ENCODE assay signal across 13 mouse cellular contexts in genomic region chr4:123670598-123670997, GRCm38 (mm10). TPM values are rescaled to one million over a fixed set of nuclear protein-coding genes. Genes with fewer than 3 reads are reported as not detected.
DNase-seq lines count a peak whose midpoint lies in the region; ATAC-seq lines count a peak whose summit lies in the region.
"Had no signal": no experiment of that assay in that cellular context is flagged by ENCODE, and none has a peak within 500 bp of the region (broad histone marks: within the 10 kb centered on the region; RNA-seq: fewer than 3 reads in every experiment).

No protein-coding gene starts in this region.

- ATAC-seq in hindbrain, embryonic 14.5 days (ENCODE audit: low FRiP score), result 0 out of 2 replicates have a peak, but pooled peaks have one; percentile 44
- peak; percentile 54 for ATAC-seq in neural tube, embryonic 13.5 days (ENCODE audit: low read depth)

- no peaks in the 10 kb centered on the region for H3K27me3 ChIP-seq in hindbrain, embryonic 14.5 days (ENCODE audit: control insufficient read depth, insufficient read depth, low read length)
- no peaks in the 10 kb centered on the region for H3K27me3 ChIP-seq in neural tube, embryonic 13.5 days

- peaks cover 26% of the 10 kb centered on the region for H3K36me3 ChIP-seq in hindbrain, embryonic 14.5 days (replicated peaks; ENCODE audit: control insufficient read depth, insufficient read depth)
- peaks cover 25% of the 10 kb centered on the region; the same call in 1 of the 2 replicates for H3K36me3 ChIP-seq in neural tube, embryonic 13.5 days
- H3K36me3 ChIP-seq: G1E had no signal

- 0 out of 2 replicates have a peak overlapping the region, but pooled peaks have one; percentile 16 for H3K27ac ChIP-seq in hindbrain, embryonic 14.5 days
- H3K27ac ChIP-seq in neural tube, embryonic 13.5 days (replicated peaks), result peak overlapping the region; percentile 33; the same call in 1 of the 2 replicates
- H3K27ac ChIP-seq: heart, adult 2 months; liver, embryonic 14.5 days had no signal

- peaks cover 26% of the 10 kb centered on the region for H3K4me1 ChIP-seq in hindbrain, embryonic 14.5 days (replicated peaks; ENCODE audit: control insufficient read depth, insufficient read depth, low read length)
- peaks cover 41% of the 10 kb centered on the region for H3K4me1 ChIP-seq in neural tube, embryonic 13.5 days (replicated peaks)

- no peaks in the 10 kb centered on the region for H3K9me3 ChIP-seq in hindbrain, embryonic 14.5 days (ENCODE audit: control insufficient read depth, low read length)
- no peaks in the 10 kb centered on the region for H3K9me3 ChIP-seq in neural tube, embryonic 13.5 days
- H3K9me3 ChIP-seq: G1E had no signal

- no peak overlapping the region for H3K4me2 ChIP-seq in hindbrain, embryonic 14.5 days (replicated peaks)
- H3K4me2 ChIP-seq in neural tube, embryonic 13.5 days, result no peak overlapping the region

- DNase-seq in left cerebral cortex, postnatal 4 days, result peak; percentile 43
- no peak for DNase-seq in left cerebral cortex, adult 9 months (ENCODE audit: low spot score in 2 of 2)
- DNase-seq in embryo, embryonic 11 days, result peak; percentile 44
- no peak for DNase-seq in hindbrain, embryonic 14.5 days (ENCODE audit: low spot score)
- no peak for DNase-seq in T-cell, adult 2 months (ENCODE audit: low spot score)
- DNase-seq in spleen, adult 18-20 months, result no peak
- DNase-seq: adrenal gland, postnatal 36 days; heart, adult 2 months; heart, postnatal 4 days; right cerebral cortex, postnatal 4 days had no signal

- no peak overlapping the region for H3K4me3 ChIP-seq in hindbrain, embryonic 14.5 days (replicated peaks; ENCODE audit: low read length)
- no peak overlapping the region for H3K4me3 ChIP-seq in neural tube, embryonic 13.5 days
- H3K4me3 ChIP-seq: heart, adult 2 months had no signal

- no peak overlapping the region for H3K9ac ChIP-seq in hindbrain, embryonic 14.5 days
- H3K9ac ChIP-seq in neural tube, embryonic 13.5 days, result 0 out of 2 replicates have a peak overlapping the region, but pooled peaks have one; percentile 13
- H3K9ac ChIP-seq: liver, embryonic 14.5 days had no signal

- intact Hi-C loops in left cerebral cortex, postnatal 4 days (cut with DNase I), result no loop called here

RNA-seq across cellular contexts. Expression of gene Macf1, which starts 13.6 kb away (rescaled TPM):
- 100 to 1,000 TPM; 337 to 347 TPM for total RNA-seq in left cerebral cortex, postnatal 4 days (2021)
- polyA plus RNA-seq in hindbrain, embryonic 14.5 days (2014; fragmentation: Nextera tagmentation; extraction: Ambion mirVana), result 111 and 120 TPM in 2 replicates
- 57.7 and 59.3 TPM in 2 replicates for polyA plus RNA-seq in neural tube, embryonic 13.5 days (2015; fragmentation: Nextera tagmentation; extraction: Ambion mirVana)

RNA-seq across cellular contexts. Expression of gene Ndufs5, which starts 47.4 kb away (rescaled TPM):
- 100 to 1,000 TPM; 134 to 138 TPM for total RNA-seq in left cerebral cortex, postnatal 4 days (2021)
- polyA plus RNA-seq in hindbrain, embryonic 14.5 days (2014; fragmentation: Nextera tagmentation; extraction: Ambion mirVana), result 501 and 593 TPM in 2 replicates
- 469 and 474 TPM in 2 replicates for polyA plus RNA-seq in neural tube, embryonic 13.5 days (2015; fragmentation: Nextera tagmentation; extraction: Ambion mirVana)

Comparison
In these comparisons a context has a peak if more than half of its experiments do, and no peak if none do; other contexts are left out.
1. DNase-seq: peak in left cerebral cortex, postnatal 4 days (single experiment) and embryo, embryonic 11 days (single experiment); none in left cerebral cortex, adult 9 months (0 of 2), hindbrain, embryonic 14.5 days (single experiment), T-cell, adult 2 months (single experiment) and spleen, adult 18-20 months (0 of 2).